Mouse (Mus musculus) mouse embryonic stem cell (cell line): ENCODE data around the gene Them7.

Experiments used
- in situ Hi-C, 2 experiments: fragments of 300-500 bp; cut with MboI; formaldehyde crosslinking; loops; 1 replicate in 1 of 2; 3 replicates in 1 of 2; pipeline ENCODE4 v1.14.3; 2019 to 2020; ENCODE audit warnings: low sequenced_read_pairs in 2 of 2, low pct_unique_long_range_greater_than_20kb in 1 of 2, mixed read lengths in 1 of 2; ENCODE audit not compliant: unreplicated experiment in 1 of 2

Them7 gene

GRCm38 (mm10) chr2:105228416-105228815, 4.3 kb downstream of the Them7 start:
- in situ Hi-C loops, result no loop called here

- in situ Hi-C loops, result no loop called here
Measured at GRCm38 (mm10) chr2:105230333-105230732, 6.2 kb downstream of the Them7 start.

GRCm38 (mm10) chr2:105232386-105232785, 8.3 kb downstream of the Them7 start:
- in situ Hi-C loops, result no loop called here

GRCm38 (mm10) chr2:105234278-105234677, 10.2 kb downstream of the Them7 start:
- in situ Hi-C loops, result no loop called here

GRCm38 (mm10) chr2:105235380-105236115, 11.4 kb downstream of the Them7 start:
- in situ Hi-C loops, result no loop called here

GRCm38 (mm10) chr2:105237424-105237823, 13.3 kb downstream of the Them7 start:
- in situ Hi-C loops, result no loop called here

- in situ Hi-C loops, result no loop called here
Measured at GRCm38 (mm10) chr2:105237841-105238240, 13.7 kb downstream of the Them7 start.

- in situ Hi-C loops, result no loop called here
Measured at GRCm38 (mm10) chr2:105238775-105239174, 14.7 kb downstream of the Them7 start.

- in situ Hi-C loops, result no loop called here
Measured at GRCm38 (mm10) chr2:105240631-105241030, 16.5 kb downstream of the Them7 start.

GRCm38 (mm10) chr2:105242940-105243339, 18.8 kb downstream of the Them7 start:
- in situ Hi-C loops, result no loop called here

GRCm38 (mm10) chr2:105244733-105245132, 20.6 kb downstream of the Them7 start:
- in situ Hi-C loops, result no loop called here

- in situ Hi-C loops, result no loop called here
Measured at GRCm38 (mm10) chr2:105251978-105252377, 27.9 kb downstream of the Them7 start.

GRCm38 (mm10) chr2:105252824-105253223, 28.7 kb downstream of the Them7 start:
- in situ Hi-C loops, result no loop called here

- in situ Hi-C loops, result no loop called here
Measured at GRCm38 (mm10) chr2:105255457-105255856, 31.3 kb downstream of the Them7 start.

- in situ Hi-C loops, result no loop called here
Measured at GRCm38 (mm10) chr2:105256427-105257071, 32.4 kb downstream of the Them7 start.

GRCm38 (mm10) chr2:105257376-105257775, 33.3 kb downstream of the Them7 start:
- in situ Hi-C loops, result no loop called here

- in situ Hi-C loops, result no loop called here
Measured at GRCm38 (mm10) chr2:105261335-105261734, 37.2 kb downstream of the Them7 start.

GRCm38 (mm10) chr2:105263219-105263618, 39.1 kb downstream of the Them7 start:
- in situ Hi-C loops, result no loop called here

- in situ Hi-C loops, result no loop called here
Measured at GRCm38 (mm10) chr2:105282407-105283077, 58.4 kb downstream of the Them7 start.

- in situ Hi-C loops, result no loop called here
Measured at GRCm38 (mm10) chr2:105283811-105284210, 59.7 kb downstream of the Them7 start.
